Mouse (Mus musculus): ENCODE data around the gene Tmem87b.
A peak's percentile ranks its signal among the peaks of the same experiment; 100 is the strongest.

Gene Tmem87b

DNA sequence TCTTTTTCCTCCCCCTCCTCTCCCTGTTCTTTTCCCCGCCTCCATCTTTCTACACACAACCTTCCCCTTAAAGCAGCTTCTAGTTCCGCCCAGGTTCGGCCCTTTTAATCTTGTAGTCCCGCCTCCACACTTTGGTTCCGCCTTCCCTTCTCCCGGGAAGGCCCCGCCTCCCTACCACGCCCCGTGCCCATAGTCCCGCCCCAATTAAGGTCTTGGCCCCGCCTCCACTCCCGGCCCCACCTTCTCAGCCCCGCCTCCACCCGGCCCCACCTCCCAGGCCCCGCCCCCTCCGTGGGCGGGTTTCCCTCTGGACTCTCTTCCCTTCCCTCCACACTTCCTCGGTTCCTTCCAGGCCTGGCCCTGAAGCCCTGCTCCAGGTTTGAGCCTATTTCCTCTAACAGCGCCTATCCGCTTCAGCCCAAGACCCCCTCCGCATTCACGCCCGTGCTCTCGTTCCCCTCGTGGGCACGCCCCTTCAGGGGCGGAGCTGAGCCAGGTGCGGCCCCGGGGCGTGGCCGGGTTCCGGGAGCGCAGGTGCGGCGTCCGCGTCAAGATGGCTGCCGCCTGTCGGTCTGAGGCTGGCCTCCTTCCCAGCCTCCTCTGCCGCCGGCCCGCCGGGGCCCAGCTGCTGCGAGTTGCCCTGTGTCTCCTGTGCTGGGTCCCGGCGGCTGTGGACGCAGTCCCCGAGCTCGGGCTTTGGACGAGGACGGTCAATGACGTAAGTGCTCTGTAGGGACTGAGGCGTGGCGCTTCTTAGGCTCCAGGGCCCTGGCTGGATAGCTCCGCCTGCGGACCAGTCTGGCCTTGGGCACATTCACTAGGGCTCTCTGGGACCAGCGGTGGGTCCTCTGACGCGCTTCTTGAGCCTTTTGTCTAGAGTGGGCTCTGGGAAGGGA, at the start of gene Tmem87b:
Gene Tmem87b (plus strand): TSS at position 333 of the 896 bp plus-strand sequence.
- peak; percentile 98 for DNase-seq

GRCm38 (mm10) chr2:128768545-128769247, 49.2 kb upstream of the Tmem87b start:
- DNase-seq, result no peak

DNA sequence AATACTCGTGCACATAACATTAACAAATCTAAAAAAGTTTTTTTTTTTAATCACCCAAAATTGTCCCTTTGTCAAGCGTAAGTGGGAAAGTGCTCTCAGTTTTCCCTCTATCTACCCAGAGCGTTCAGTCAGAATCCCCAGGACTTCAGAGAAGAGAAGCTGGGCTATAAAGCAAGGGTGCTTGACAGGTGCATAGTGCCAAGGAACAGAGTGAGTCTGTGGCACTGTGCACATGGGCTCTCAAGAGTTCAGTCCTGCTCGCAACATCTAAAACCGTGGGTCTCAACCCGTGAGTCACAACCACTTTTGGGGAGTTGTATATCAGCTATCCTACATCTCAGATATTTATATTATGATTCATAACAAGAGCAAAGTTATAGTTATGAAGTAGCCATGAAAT, 47.4 kb upstream of the Tmem87b start:
- no peak for DNase-seq

- DNase-seq, result no peak
These were observed 46.9 kb upstream of the Tmem87b start for GRCm38 (mm10) chr2:128771048-128771447.

DNA sequence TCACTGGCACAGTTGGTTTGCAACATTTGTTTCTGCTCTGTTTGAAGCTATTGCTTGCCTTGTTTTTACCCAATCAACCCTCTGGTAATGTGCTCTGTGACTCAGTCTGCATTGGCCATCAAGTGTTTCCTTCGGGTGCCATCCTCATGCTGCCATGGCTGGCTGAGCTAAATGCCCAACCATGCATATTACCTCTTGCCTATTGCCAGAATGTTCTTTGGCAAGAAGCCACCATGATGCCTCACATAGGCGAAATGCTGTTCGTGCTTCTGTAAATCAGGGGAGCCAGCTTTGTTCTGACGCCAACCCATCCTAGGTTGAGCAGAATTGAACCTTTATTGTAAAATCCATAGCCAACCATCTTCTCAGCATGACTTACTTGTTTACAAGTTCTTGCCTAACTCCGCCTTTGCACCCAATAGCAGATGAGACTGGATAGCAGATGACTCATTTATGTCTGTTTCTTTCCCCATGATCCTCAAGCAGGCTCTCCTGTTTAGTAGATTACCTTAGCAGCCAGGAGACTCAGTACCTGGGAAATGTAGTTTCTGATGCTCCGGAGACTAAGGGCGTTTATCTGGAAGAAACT, 46.1 kb upstream of the Tmem87b start:
- no peak for DNase-seq

GRCm38 (mm10) chr2:128782231-128782630, 35.7 kb upstream of the Tmem87b start:
- no peak for DNase-seq

GRCm38 (mm10) chr2:128783660-128784345, 34.1 kb upstream of the Tmem87b start:
- DNase-seq, result peak; percentile 18

- DNase-seq, result no peak
These were observed 33.1 kb upstream of the Tmem87b start for GRCm38 (mm10) chr2:128784814-128785213.

GRCm38 (mm10) chr2:128786341-128786740, 31.6 kb upstream of the Tmem87b start:
- no peak for DNase-seq

GRCm38 (mm10) chr2:128786795-128787194, 31.1 kb upstream of the Tmem87b start:
- DNase-seq, result no peak

DNA sequence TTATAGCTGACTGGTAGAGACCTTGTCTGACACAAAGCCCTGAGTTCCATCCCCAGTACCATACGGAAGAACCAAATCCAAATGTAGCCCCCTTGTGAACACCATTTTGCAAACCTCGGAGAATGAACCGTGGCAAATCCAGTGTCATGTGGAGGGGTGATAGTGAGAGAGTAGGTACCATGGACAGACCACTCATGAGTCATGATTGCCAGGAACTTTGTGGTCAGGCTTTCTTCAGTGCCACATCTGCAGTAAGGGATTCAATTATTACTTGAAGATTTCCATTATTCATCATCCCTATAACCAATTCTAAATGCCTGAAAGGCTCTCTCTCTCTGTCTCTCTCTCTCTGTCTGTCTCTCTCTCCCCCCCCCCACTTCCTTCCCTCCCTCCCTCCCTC, 30.1 kb upstream of the Tmem87b start:
- DNase-seq, result no peak

DNA sequence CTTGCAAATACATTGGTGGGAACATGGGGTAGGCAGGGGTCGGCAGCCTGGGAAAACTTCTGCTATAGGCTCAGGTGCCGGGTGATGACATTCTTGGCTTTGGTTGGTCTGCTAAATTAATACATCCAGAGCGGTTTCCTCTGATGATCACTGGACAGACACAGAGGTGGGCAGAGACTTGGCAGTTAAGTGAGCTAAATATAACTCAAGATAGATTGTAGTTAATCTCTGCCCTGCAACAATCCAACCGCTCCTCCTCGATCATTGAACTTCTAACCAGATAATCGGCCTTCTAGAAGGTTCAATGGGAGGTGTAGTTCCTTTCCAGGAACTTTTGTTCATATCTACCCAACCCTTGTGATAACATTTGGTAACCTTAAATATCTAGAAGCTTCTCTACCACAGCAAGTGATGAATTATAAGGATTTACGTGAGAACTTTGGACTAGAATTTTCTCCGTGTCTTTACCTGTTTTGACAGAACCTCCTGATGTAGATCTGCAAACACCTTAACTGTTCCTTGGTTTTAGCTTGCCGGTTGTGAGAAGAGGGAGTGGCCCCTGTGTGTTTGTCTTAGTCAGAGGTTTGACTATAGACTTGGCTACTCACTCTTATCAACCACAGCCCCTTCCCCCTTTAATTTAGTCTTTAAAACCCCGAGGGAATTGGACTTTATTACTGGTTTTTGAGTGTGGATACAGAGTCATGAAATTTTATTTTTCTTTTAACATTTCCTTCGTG, 26.9 kb upstream of the Tmem87b start:
- no peak for DNase-seq

DNA sequence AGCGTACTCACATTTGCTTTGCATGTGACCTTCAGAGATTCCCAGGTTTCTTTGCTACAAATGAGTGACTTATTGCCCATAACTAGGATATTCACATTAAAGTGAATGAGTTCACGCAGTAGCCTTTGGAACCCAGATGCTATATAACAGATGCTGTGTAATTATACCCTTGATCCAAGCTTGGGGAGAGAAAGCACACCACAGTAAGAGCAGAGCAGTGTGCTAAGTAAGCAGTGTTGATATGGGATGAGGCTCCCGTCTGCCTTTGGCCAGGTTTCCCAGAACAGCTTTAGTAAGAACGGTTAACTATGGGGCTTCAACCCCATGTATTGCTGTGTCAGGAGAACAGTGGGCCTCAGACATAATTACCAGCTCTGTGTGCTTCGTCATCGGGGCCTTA, 24.0 kb upstream of the Tmem87b start:
- DNase-seq, result no peak

GRCm38 (mm10) chr2:128796463-128796862, 21.5 kb upstream of the Tmem87b start:
- no peak for DNase-seq

GRCm38 (mm10) chr2:128803441-128803840, 14.5 kb upstream of the Tmem87b start:
- DNase-seq, result no peak

GRCm38 (mm10) chr2:128805341-128805740, 12.6 kb upstream of the Tmem87b start:
- DNase-seq, result no peak

- DNase-seq, result no peak
These were observed 11.4 kb upstream of the Tmem87b start for GRCm38 (mm10) chr2:128806561-128806960.

DNA sequence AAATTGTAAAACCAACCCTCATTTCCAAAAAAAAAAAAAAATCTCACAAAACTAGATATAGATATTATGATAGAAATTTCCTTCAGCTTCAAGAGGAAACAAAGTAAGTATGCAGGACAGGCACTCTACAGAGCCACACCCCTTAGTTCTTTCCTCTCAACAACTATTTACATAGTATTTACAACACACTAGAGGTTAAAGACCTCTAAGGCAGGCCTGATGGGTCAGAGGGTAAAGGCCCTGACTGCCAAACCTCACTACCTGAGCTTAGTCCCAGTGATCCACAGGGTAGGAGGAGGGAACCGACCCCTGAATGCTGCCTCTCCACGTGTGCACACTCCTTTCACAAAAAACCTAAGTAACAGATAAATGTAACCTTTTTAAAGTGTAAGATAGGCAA, 5.2 kb upstream of the Tmem87b start:
- DNase-seq, result no peak

- no peak for DNase-seq
These were observed 1.6 kb upstream of the Tmem87b start for GRCm38 (mm10) chr2:128816311-128816710.

DNA sequence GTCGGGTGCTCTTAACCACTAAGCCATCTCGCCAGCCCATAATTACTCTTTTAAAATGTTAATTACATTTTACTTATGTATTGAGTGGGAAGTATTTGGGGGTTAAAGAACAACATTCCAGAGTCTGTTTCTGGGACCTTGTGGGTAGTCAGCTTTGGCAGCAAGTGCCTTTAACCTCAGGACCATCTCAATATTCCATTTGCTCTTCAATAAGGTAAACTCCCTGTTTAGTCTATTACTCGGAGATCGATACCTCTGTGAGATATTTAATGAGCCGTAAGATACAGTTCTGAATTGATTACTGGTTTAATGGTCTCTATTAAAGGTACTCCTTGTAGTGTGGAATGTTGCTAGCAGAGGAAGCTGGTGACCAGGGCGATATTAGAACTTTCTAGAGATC, 1.0 kb upstream of the Tmem87b start:
- no peak for DNase-seq

- DNase-seq, result no peak
These were observed 532 bp upstream of the Tmem87b start for GRCm38 (mm10) chr2:128817387-128817785.

DNA sequence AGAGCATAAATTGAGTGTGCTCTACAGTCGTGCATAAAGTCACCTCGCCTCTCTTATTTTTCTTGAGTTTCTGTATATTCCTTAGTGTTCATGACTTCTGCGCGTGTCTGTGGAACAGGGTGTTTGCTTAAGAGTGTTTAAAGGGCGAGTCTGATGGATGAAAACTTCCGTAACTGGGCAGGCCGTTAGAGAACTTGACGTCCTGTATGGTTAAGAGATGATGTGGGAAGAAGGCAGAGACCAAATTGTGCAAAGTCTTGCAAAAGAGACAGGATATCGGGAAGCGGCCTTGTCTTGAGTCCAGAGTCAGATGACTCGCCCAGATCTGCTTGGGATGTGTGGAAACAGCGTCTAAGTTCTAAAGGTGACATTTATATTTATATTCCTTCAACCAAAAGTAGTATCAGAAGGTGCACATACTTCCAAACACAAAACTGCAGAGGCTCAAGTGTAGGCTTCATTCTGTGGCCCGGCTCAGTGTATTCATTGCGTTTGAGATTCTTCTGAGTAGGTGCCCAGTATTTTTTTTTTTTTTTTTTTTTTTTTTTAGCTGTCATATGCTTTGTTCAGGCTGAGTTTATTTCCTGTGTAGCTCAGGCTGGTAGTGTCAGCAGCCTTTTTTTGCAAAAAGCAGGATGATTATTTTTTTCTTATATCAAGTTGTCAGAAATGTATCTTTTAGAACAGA, 1.2 kb downstream of the Tmem87b start:
- peak; percentile 32 for DNase-seq

All from kidney, adult 18-20 months (tissue).